Mouse (Mus musculus): ENCODE data around the gene Dcaf10.

DNA sequence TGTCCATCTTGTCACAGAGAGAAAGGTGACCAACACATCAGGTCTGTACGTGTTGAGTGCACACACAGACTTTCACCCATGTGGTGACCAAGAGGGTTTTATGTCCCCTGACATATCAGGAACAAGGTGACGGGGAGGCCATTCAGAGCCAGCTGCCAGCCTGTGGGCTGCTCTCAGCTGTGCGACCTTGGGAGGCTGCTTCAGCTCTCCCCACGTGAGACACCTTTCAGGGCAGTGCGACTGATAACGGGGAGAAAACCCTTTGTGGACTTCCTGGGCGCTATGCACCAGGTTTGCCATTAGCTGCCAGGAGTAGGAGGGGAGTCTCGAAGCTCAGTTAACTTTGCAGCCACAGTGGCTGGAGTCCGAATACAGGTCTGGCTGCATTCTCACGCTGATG lies 80.7 kb downstream of the Dcaf10 start:
- TF ChIP-seq CTCF (IDR thresholded peaks at IDR 0.05; ENCODE audit: insufficient read depth, low read length) (no peak), POLR2A (IDR thresholded peaks at IDR 0.05; ENCODE audit: borderline replicate concordance, extremely low read depth, low read depth, low read length) (no peak)

Measured in lung, adult 2 months (tissue).